Mouse (Mus musculus) E14TG2a.4 (cell line): Measurements from ENCODE around the gene Sebox.

Experiments used
- CTCF ChIP-seq: conservative IDR thresholded peaks from 2 replicates; pipeline ENCODE4 v1.5.1; 2014; ENCODE audit warnings: low read length
- NANOG ChIP-seq: IDR thresholded peaks from 2 replicates; pipeline ENCODE4 v1.6.1; 2014; ENCODE audit warnings: borderline replicate concordance, low read length, mixed read lengths
- POU5F1 ChIP-seq: IDR thresholded peaks from 2 replicates; pipeline ENCODE4 v1.6.1; 2014; ENCODE audit warnings: low read length, borderline replicate concordance

GRCm38 (mm10) chr11:78483639-78484038 is 19.6 kb upstream of the Sebox start:
- no peak for TF ChIP-seq CTCF
- no peak for TF ChIP-seq NANOG
- no peak for TF ChIP-seq POU5F1
